Mouse (Mus musculus) kidney, postnatal 10 days (tissue): ENCODE data around the gene Crp.

ENCODE experiments used
- DNase-seq: peaks from one replicate; pipeline ENCODE4 v3.0.0; 2021; ENCODE audit warnings: mixed read lengths

Crp gene

GRCm38 (mm10) chr1:172697844-172698243, at the start of gene Crp:
Gene Crp (plus strand): TSS chr1:172698055.
- no peak for DNase-seq

- no peak for DNase-seq
These were observed 48.5 kb upstream of the Crp start for GRCm38 (mm10) chr1:172649396-172649795.

DNA sequence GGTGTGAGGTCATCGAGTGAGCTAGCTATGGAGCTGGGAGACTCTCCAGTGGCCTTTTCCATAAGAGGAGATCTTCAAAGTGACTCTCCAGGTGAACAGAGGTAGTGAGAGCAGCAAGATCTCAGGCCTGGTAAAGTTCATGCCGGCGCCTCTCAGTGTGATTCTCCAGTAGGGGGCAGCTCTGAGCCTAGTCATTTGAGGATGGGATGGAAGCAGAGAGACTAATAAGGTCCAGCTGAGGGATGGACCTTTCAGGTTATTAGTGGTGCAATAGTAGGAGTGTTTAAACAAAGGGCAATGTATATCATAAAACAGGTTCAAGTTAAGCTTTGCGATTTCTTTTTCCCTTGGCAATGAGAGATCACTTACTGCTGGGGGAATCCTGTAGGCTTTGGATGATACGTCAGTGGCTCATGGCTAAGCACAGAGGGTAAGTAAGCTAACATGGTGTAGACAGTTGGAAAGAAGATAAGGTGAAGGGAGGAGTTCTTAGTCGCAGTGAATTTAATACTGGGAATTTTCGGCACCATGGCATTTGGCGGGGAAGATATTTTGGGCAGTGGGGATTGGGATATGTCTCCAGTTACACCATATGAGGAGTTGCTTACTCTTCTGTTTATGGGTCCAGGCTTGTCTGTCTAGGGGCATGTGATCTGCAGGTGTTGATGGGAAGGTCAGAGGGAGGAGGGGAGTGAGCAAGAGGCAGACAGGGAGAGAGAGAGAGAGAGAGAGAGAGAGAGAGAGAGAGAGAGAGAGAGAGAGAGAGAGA, 47.2 kb upstream of the Crp start:
- DNase-seq = peak; percentile 48

DNA sequence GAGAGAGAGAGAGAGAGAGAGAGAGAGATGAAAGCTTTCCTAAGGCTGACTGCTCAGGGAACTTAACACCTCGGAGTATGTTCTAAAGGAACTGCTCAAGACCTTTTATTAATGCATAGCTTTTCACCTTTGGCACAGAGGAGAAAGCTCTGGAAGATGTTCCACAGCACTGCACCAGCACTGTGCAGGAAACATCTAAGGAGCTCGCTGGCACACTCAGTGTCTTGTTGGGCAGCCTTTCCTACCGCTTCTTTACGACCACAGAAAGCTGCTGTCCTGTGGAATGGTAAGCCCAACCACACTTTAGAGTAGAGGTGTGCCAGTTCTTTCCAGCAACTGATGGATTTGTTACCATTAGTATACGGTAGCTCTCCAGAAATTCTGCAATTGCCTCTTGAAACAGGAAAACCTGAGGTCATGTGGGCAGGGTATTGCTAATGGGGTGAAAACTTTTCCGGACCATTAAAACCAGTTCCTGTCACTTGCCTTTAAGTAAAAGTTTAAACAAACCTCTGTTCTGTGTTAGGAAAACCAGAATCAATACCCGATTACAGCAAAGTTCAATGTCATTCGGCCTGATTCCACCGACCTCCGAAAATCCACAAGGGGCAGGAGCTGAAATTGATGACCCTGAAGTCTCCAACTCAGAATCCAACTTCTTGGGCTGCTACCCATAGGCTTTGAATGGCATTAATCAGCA, 46.4 kb upstream of the Crp start:
- DNase-seq = no peak

DNA sequence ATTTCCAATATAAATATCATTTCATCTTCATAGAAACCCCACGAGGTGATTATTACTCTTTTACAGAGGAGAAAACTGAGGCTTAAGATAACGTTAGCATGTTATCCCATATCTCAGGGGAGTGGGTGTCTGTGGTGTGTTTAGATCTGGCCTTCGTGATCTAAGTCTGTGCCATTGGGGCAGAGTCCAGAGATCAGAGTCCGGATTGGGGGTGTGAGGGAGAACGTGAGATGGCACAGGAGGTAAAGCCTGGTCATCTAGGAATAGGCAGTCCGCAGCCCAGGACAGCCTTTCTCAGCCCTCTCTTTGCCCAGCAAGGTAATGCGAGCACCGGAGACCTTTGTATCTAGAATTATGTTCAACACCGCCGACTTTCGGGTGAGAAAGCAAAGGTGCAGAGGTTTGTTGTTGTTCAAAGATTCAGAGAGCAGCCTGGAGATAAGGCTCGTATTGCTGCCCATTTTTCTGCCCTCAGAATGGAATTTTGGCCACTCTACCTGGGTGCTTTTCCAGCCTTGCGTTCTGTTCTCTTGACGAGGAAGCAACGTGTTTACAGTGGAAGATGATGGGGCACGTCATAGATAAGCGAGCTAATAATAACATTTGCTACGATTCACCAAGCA, 45.7 kb upstream of the Crp start:
- no peak for DNase-seq

GRCm38 (mm10) chr1:172653900-172654299, 44.0 kb upstream of the Crp start:
- DNase-seq = no peak

GRCm38 (mm10) chr1:172657266-172657665, 40.6 kb upstream of the Crp start:
- no peak for DNase-seq

DNA sequence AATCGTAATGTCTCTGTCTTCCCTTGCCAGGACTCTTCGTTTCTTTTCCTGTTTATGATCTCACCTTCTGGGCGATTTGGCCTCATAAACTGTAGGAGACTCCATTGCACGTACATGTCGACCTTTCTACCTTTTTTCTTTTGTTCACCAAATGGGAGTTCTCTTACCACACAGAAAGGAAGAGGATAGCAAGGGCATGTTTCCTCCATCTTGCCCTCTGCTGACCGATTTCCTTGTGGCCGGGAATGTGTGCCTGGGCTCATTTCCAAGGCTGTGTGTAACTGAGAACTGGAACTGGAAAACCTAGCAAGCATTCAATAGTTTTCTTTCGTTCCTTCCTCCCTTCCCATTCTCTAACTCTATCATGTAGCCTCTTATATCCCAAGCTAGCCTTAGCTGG, 38.2 kb upstream of the Crp start:
- DNase-seq = peak; percentile 36

DNA sequence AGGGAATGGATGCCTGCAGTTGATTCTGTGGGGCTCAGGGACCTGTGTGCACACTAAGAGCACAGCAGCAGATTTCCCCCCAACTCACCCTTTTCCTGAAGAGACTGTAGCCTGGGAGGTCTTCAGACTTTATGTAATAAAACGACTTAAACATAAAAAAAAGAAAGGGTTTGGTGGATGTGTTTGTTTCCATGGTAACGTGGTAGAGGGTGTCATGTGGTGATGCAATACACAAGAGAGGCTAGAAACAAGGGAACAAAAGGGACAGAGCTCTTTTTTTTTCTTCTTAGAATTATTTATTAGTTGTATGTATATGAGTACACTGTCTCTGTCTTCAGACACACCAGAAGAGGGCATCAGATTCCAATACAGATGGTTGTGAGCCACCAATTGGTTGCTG, 32.4 kb upstream of the Crp start:
- DNase-seq = no peak

DNA sequence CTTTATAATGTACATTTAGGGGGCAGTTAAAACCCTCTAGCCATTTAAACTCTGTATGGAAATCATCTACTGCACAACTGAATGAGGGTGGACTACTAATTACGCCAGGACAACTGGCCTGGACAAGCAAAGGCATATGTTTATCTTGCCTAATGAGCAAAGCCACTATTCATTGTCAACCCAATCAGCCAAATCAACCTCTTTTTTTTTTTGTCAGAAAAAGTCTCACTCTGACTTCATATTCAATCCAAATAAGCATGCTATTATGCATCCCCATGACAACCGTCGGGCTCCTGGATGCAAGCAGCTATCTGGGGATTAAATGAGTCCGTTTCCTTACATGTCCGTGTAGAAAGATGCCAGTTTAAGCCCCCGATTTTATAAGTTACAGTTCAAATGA, 30.3 kb upstream of the Crp start:
- DNase-seq = no peak

GRCm38 (mm10) chr1:172670716-172671115, 27.1 kb upstream of the Crp start:
- DNase-seq = no peak

DNA sequence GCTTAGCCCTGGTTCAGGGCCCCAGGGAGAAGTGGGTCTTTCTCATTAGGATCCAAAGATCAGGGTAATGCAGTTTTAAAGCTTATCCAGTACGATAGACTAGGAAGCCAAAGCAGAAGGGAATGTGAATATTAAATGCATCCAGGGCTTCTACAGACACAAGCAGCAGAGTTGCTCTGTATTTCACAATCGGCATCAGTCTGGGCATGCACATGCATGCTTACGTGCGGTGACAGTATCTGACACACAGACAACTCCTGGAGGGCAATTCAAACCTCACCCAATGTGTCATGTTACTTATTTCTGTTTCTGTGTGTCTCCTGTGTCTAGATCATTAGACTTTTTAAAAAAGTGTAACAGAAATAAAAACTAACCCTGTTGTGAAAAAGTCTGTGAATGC, 17.1 kb upstream of the Crp start:
- no peak for DNase-seq

- no peak for DNase-seq
These were observed 14.3 kb upstream of the Crp start for GRCm38 (mm10) chr1:172683551-172683950.

GRCm38 (mm10) chr1:172683957-172684356, 13.9 kb upstream of the Crp start:
- no peak for DNase-seq

GRCm38 (mm10) chr1:172685178-172685577, 12.7 kb upstream of the Crp start:
- DNase-seq = no peak

- no peak for DNase-seq
These were observed 433 bp upstream of the Crp start for GRCm38 (mm10) chr1:172697422-172697821.

DNA sequence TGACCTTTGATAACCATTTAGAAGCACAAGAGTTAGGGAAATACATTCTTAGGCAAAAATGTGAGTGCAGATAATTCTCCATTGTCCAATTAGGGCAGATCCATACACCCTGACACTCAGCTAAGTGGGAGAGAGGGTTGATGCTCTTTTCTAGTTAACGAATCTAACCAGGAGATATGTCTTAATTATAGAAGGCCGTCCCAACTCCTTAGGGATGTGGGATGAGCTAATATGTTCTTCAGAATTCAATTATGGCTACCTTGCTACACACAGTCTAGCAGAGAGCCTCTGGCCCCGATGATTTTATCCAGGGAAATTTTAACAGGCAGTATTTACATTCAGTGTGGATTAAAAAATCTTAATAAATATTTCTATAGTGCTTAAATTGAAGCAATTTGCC, 3.0 kb downstream of the Crp start:
- DNase-seq = no peak

DNA sequence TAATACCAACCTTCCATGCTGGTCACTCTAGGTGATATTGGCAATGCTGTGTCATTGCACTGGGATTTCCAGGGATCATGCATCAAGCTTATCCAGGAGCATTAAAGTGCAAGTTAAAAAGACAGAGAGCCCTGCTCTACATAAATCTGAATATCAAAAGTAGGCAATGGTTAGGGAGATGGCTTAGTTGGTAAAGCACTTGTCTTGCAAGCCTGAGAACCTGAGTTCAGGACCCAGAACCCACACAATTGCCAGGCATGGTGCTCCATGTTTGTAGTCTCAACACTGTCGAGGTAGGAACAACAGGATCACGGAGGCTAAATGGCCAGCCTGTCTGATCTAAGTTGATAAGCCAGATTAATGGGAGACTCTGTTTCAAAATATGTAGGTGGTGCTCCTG, 3.5 kb downstream of the Crp start:
- DNase-seq = no peak

DNA sequence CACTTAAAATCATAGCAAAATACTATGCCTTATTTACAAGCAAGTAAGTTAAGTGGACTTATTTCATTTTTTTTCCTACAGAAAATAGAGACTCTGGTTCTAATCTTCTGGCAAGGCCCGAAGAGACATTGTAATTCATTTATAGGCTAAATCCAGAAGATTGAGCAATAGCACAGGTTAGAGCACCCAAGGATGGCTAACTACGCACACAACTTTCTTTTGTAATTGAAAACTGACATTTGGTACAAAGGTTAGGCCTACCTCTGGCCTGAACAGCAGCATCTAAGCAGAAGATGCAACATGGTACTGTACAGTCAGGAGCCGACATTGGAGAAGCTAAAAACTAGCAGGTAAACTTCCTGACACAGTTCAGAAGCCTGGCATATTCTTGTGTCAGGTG, 4.0 kb downstream of the Crp start:
- no peak for DNase-seq

DNA sequence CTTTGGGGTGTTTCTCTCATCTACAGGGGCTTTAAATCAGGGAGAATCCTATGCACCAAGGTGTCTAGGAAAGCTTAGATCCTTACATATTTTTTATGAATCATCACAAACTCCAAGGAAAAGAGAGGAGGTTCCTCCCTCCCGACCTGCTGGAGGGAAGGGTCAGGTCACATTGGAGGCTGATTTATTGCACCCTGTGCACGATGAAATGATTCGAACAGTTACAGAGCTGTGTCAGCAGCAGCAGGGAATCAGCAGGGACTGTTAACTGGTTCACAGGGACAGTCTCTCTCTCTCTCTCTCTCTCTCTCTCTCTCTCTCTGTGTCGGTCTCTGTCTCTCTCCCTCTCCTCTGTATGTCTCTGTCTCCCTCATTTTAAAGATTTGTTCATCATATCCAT, 6.9 kb downstream of the Crp start:
- DNase-seq = no peak

GRCm38 (mm10) chr1:172706243-172706642, 8.4 kb downstream of the Crp start:
- no peak for DNase-seq

DNA sequence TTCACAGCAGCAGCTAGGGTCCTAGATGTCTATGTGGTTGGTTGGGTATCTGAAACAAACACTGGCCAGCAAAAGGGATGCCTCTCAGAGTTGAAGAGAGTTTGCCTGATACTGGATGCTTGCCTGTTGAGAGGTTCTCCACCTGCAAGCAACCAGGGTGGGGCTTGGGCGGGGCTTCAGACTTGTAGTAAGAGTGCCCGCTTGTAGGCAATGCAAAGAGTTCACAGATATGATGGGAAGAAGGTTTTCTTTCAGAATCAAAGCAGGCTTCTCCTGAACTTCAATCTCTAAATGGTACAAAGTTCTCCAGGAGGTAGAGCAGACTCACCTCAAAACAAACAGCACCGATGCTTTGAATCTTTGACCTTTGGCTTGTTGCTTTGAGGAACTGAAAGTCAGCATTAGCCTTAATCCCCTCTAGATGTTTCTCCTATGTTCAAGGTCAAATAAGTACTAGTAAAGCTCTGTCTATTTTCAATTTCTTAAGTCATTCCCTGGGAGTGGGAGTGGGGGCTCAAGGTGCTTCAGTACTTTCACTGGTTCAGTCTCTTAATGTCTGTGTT, 12.0 kb downstream of the Crp start:
- DNase-seq = no peak

DNA sequence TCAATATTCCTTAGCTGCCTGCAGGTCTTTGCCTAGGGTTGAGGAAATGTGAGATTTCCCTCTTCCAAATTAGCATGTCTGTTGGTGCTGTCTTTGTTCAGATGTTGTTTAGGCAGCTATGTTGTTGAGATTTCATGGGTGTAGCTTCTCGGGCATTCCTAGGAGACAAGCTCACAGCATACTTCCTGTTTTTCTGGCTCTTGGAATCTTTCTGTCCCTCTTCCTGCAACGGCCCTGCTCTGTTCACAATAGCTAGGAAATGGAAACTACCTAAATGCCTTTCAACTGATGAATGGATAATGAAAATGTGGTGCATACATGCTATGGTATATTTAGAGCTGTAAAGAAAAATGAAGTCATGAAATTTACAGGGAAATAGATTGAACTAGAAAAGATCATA, 13.5 kb downstream of the Crp start:
- DNase-seq = no peak

GRCm38 (mm10) chr1:172711962-172712361, 14.1 kb downstream of the Crp start:
- peak; percentile 5 for DNase-seq
